13 mouse cellular contexts compared by ENCODE assay signal in the genomic region with DNA sequence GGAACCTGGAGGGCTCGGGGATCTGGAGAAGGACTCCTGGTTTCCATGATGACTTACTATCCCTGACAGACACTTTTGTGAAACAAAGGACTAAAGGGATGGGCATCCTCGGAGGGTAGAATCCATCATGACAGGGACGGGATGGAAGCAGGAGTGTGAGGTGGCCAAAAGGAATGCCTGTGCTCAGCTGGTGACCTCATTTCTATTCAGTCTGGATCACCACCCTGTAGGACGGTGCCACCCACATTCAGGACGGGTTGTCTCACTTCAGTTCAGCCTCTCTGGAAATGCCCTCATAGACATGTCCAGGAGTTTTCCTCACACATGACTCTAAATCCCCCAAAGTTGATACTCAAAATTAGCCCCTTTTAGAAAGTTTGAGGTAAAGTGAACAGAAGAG.
"Had no signal": no experiment of that assay in that cellular context is flagged by ENCODE, and none has a peak within 500 bp of the region (broad histone marks: within the 10 kb centered on the region; RNA-seq: fewer than 3 reads in every experiment).

No protein-coding gene starts in this region.

- DNase-seq: kidney, postnatal 14 days; lung, adult 2 months; lung, postnatal 36 days; right cerebral cortex, postnatal 14 days; thymus, adult 2 months; thymus, postnatal 36 days had no signal

- H3K27me3 ChIP-seq: midbrain, embryonic 13.5 days; neural tube, embryonic 15.5 days had no signal

- H3K9ac ChIP-seq: liver, embryonic 15.5 days; midbrain, embryonic 13.5 days; neural tube, embryonic 15.5 days had no signal

- H3K4me2 ChIP-seq: liver, embryonic 11.5 days; liver, embryonic 15.5 days; midbrain, embryonic 13.5 days; neural tube, embryonic 15.5 days had no signal

- H3K36me3 ChIP-seq: limb, embryonic 10.5 days; liver, embryonic 15.5 days; midbrain, embryonic 13.5 days; neural tube, embryonic 15.5 days had no signal

- H3K9me3 ChIP-seq: limb, embryonic 10.5 days; liver, embryonic 15.5 days; midbrain, embryonic 13.5 days; neural tube, embryonic 15.5 days had no signal

- H3K4me3 ChIP-seq: left cerebral cortex, adult 2 months; limb, embryonic 10.5 days; liver, embryonic 15.5 days; midbrain, embryonic 13.5 days; neural tube, embryonic 15.5 days had no signal

- H3K27ac ChIP-seq: left cerebral cortex, adult 2 months; limb, embryonic 10.5 days; liver, embryonic 15.5 days; midbrain, embryonic 13.5 days; neural tube, embryonic 15.5 days had no signal

- ATAC-seq: lung, postnatal 0 days; midbrain, embryonic 13.5 days had no signal
